Mouse (Mus musculus) retina, embryonic 14.5 days (tissue): ENCODE data around the gene Dbndd2.

Source experiments
- DNase-seq: peaks from one replicate; pipeline ENCODE4 v3.0.0-alpha.2; 2015; ENCODE audit warnings: low spot score

Dbndd2 gene

GRCm38 (mm10) chr2:164453887-164454500 lies 31.9 kb upstream of the Dbndd2 start:
- DNase-seq = no peak

GRCm38 (mm10) chr2:164454846-164455245 lies 31.1 kb upstream of the Dbndd2 start:
- DNase-seq = no peak

GRCm38 (mm10) chr2:164455421-164456190 lies 30.3 kb upstream of the Dbndd2 start:
- DNase-seq = no peak

- no peak for DNase-seq
These were observed 29.5 kb upstream of the Dbndd2 start for GRCm38 (mm10) chr2:164456413-164456812.

- DNase-seq = peak; percentile 35
These were observed 29.0 kb upstream of the Dbndd2 start, which contains the start of gene Sys1 for GRCm38 (mm10) chr2:164456864-164457300. TSS of gene Sys1 (plus strand) at chr2:164456964.

- no peak for DNase-seq
These were observed 28.0 kb upstream of the Dbndd2 start for GRCm38 (mm10) chr2:164457942-164458341.

- DNase-seq = no peak
These were observed 27.4 kb upstream of the Dbndd2 start for GRCm38 (mm10) chr2:164458535-164458934.

GRCm38 (mm10) chr2:164460745-164461551 lies 25.0 kb upstream of the Dbndd2 start, which contains the start of gene Gm20458:
TSS of gene Gm20458 (plus strand) at chr2:164460967.
- peak; percentile 98 for DNase-seq

- no peak for DNase-seq
These were observed 20.7 kb upstream of the Dbndd2 start for GRCm38 (mm10) chr2:164465161-164465560.

- no peak for DNase-seq
These were observed 19.1 kb upstream of the Dbndd2 start for GRCm38 (mm10) chr2:164466787-164467186.

- peak; percentile 67 for DNase-seq
These were observed 15.7 kb upstream of the Dbndd2 start for GRCm38 (mm10) chr2:164470254-164470653.

GRCm38 (mm10) chr2:164473624-164474023 lies 12.3 kb upstream of the Dbndd2 start, which contains the start of gene Trp53tg5:
TSS of gene Trp53tg5 (minus strand) at chr2:164473724.
- no peak for DNase-seq

- DNase-seq = peak; percentile 57
These were observed 580 bp downstream of the Dbndd2 start for GRCm38 (mm10) chr2:164486258-164487114.

- no peak for DNase-seq
These were observed 1.2 kb downstream of the Dbndd2 start for GRCm38 (mm10) chr2:164487115-164487527.

- DNase-seq = no peak
These were observed 1.9 kb downstream of the Dbndd2 start for GRCm38 (mm10) chr2:164487812-164488211.

GRCm38 (mm10) chr2:164494126-164494525 lies 8.2 kb downstream of the Dbndd2 start:
- no peak for DNase-seq

- no peak for DNase-seq
These were observed 10.4 kb downstream of the Dbndd2 start for GRCm38 (mm10) chr2:164496331-164496730.

- DNase-seq = peak; percentile 88
These were observed 11.2 kb downstream of the Dbndd2 start, which contains the start of gene Pigt for GRCm38 (mm10) chr2:164496847-164497690. TSS of gene Pigt (plus strand) at chr2:164497520.

- DNase-seq = no peak
These were observed 11.9 kb downstream of the Dbndd2 start for GRCm38 (mm10) chr2:164497691-164498268.

GRCm38 (mm10) chr2:164499317-164499716 lies 13.4 kb downstream of the Dbndd2 start:
- DNase-seq = no peak
